Mouse (Mus musculus) liver, postnatal 0 days (tissue): Measurements from ENCODE around the gene Dapk3. TPM values are rescaled to one million over a fixed set of nuclear protein-coding genes. Genes with fewer than 3 reads are reported as not detected.

Experiments used
- ATAC-seq: fragments of 200-750 bp; cut with Nextera tagmentation; 2 replicates; pipeline ENCODE4 v1.8.0; 2017; ENCODE audit warnings: mild to moderate bottlenecking, moderate library complexity
- DNase-seq: peaks from one replicate; pipeline ENCODE4 v3.0.0-alpha.2; 2016
- H3K27ac ChIP-seq: fragments of 300-500 bp; sonication (generic); 2 replicates; pipeline ENCODE4 v1.5.1; 2014; ENCODE audit warnings: antibody characterized with exemption, moderate library complexity, mild to moderate bottlenecking, low read depth
- H3K27me3 ChIP-seq: fragments of 300-500 bp; sonication (generic); 2 replicates; pipeline ENCODE4 v1.6.1; 2014; ENCODE audit warnings: low read length, control low read depth, mixed read lengths; ENCODE audit not compliant: insufficient read depth
- H3K36me3 ChIP-seq: fragments of 300-500 bp; sonication (generic); replicated peaks from 2 replicates; pipeline ENCODE4 v1.6.1; 2014; ENCODE audit warnings: mild to moderate bottlenecking, control low read depth, low read length, moderate library complexity, mixed read lengths; ENCODE audit not compliant: insufficient read depth
- H3K4me1 ChIP-seq: fragments of 300-500 bp; sonication (generic); 2 replicates; pipeline ENCODE4 v1.6.1; 2014; ENCODE audit warnings: antibody characterized with exemption, mild to moderate bottlenecking, control low read depth; ENCODE audit not compliant: insufficient read depth
- H3K4me2 ChIP-seq: fragments of 300-500 bp; sonication (generic); 2 replicates; pipeline ENCODE4 v1.6.1; 2014; ENCODE audit warnings: low read depth, mild to moderate bottlenecking, low read length, moderate library complexity, mixed read lengths
- H3K4me3 ChIP-seq: fragments of 300-500 bp; sonication (generic); 2 replicates; pipeline ENCODE4 v1.5.1; 2014; ENCODE audit warnings: low read depth, low read length
- H3K9ac ChIP-seq: fragments of 300-500 bp; sonication (generic); replicated peaks from 2 replicates; pipeline ENCODE4 v1.6.1; 2014; ENCODE audit warnings: mild to moderate bottlenecking, moderate library complexity
- H3K9me3 ChIP-seq: fragments of 300-500 bp; sonication (generic); 2 replicates; pipeline ENCODE4 v1.6.1; 2016; ENCODE audit warnings: mild to moderate bottlenecking, control low read depth, low read length, mixed read lengths
- CTCF ChIP-seq: sonication (generic); IDR thresholded peaks from 2 replicates; pipeline ENCODE4 v1.5.1; 2016; ENCODE audit warnings: antibody characterized with exemption, low read depth
- EP300 ChIP-seq: IDR thresholded peaks from 2 replicates; pipeline ENCODE4 v1.6.1; 2016; ENCODE audit warnings: antibody characterized with exemption, low read depth, mild to moderate bottlenecking
- WGBS: fragments of 180-500 bp; shearing (Covaris S2); extraction: QIAGEN DNeasy Blood & Tissue Kit; methylation state at CpG from one replicate; pipeline ENCODE4 v1.1.7; 2014; ENCODE audit not compliant: insufficient replicate concordance; 5-methylcytosine and 5-hydroxymethylcytosine counted together
- polyA plus RNA-seq: library from polyadenylated mRNA; unstranded; fragments of >200 nt; fragmentation: Nextera tagmentation; extraction: Ambion mirVana; gene quantifications from 2 replicates; pipeline ENCODE4 v1.2.1, GENCODE M21; 2015

Gene Dapk3
- polyA plus RNA-seq, 1 experiment from 2014 or later, result 15.3 TPM

- no peak for TF ChIP-seq EP300
- no peak for TF ChIP-seq CTCF
- Histone ChIP-seq H3K4me3 (no peak overlapping the region), H3K9ac (no peak overlapping the region), H3K36me3 (peaks cover 34% of the 10 kb centered on the region), H3K27me3 (no peaks in the 10 kb centered on the region), H3K9me3 (no peaks in the 10 kb centered on the region), H3K4me1 (peaks cover 19% of the 10 kb centered on the region), H3K27ac (peak overlapping the region; percentile 11; the same call in 1 of the 2 replicates), H3K4me2 (0 out of 2 replicates have a peak overlapping the region, but pooled peaks have one; percentile 18)
- peak; percentile 50 for ATAC-seq
- 70% methylated on average over 8 of the region's 8 CpGs for WGBS
- peak; percentile 69 for DNase-seq
These were observed 21.0 kb upstream of the Dapk3 start for GRCm38 (mm10) chr10:81161602-81162317.

- Histone ChIP-seq H3K4me2 (0 out of 2 replicates have a peak overlapping the region, but pooled peaks have one; percentile 18), H3K36me3 (peaks cover 28% of the 10 kb centered on the region), H3K9ac (0 out of 2 replicates have a peak overlapping the region, but pooled peaks have one; percentile 21), H3K9me3 (no peaks in the 10 kb centered on the region), H3K4me1 (peaks cover 22% of the 10 kb centered on the region), H3K27me3 (no peaks in the 10 kb centered on the region), H3K4me3 (no peak overlapping the region), H3K27ac (0 out of 2 replicates have a peak overlapping the region, but pooled peaks have one; percentile 11)
- ATAC-seq (peak; percentile 45), DNase-seq (no peak)
- TF ChIP-seq EP300 (no peak), CTCF (no peak)
- WGBS, result 16% methylated on average over 1 of the region's 2 CpGs
These were observed 20.5 kb upstream of the Dapk3 start for GRCm38 (mm10) chr10:81162318-81162652.

- Histone ChIP-seq H3K36me3 (peaks cover 16% of the 10 kb centered on the region; the same call in 1 of the 2 replicates), H3K27ac (no peak overlapping the region), H3K4me3 (no peak overlapping the region), H3K27me3 (no peaks in the 10 kb centered on the region), H3K4me1 (peaks cover 30% of the 10 kb centered on the region), H3K9ac (no peak overlapping the region; the same call in 1 of the 2 replicates), H3K9me3 (no peaks in the 10 kb centered on the region), H3K4me2 (no peak overlapping the region)
- TF ChIP-seq CTCF (no peak), EP300 (no peak)
- 80% methylated on average over 8 of the region's 8 CpGs for WGBS
- DNase-seq (no peak), ATAC-seq (no peak)
These were observed 17.7 kb upstream of the Dapk3 start for GRCm38 (mm10) chr10:81165118-81165517.

GRCm38 (mm10) chr10:81167200-81168086 lies 15.4 kb upstream of the Dapk3 start, which contains the start of gene Pias4:
Pias4 (minus strand) TSS chr10:81167923.
- peaks cover 11% of the 10 kb centered on the region; the same call in 1 of the 2 replicates for H3K36me3 ChIP-seq
- DNase-seq (peak; percentile 100), ATAC-seq (peak; percentile 91)
- H3K27me3 ChIP-seq, result no peaks in the 10 kb centered on the region
- TF ChIP-seq CTCF (no peak), EP300 (no peak)
- peaks cover 20% of the 10 kb centered on the region for H3K4me1 ChIP-seq
- peak within 1 kb of the TSS; percentile 86 for H3K9ac ChIP-seq
- H3K27ac ChIP-seq, result peak within 1 kb of the TSS; percentile 88
- peak within 1 kb of the TSS; percentile 91 for H3K4me2 ChIP-seq
- WGBS, result 2% methylated on average over 59 of the region's 64 CpGs
- H3K4me3 ChIP-seq, result peak within 1 kb of the TSS; percentile 83
- H3K9me3 ChIP-seq, result no peaks in the 10 kb centered on the region

- Histone ChIP-seq H3K4me3 (peak overlapping the region; percentile 83), H3K4me2 (peak overlapping the region; percentile 91), H3K9me3 (no peaks in the 10 kb centered on the region), H3K4me1 (peaks cover 16% of the 10 kb centered on the region), H3K27ac (peak overlapping the region; percentile 88), H3K9ac (peak overlapping the region; percentile 41), H3K27me3 (no peaks in the 10 kb centered on the region), H3K36me3 (peaks cover 11% of the 10 kb centered on the region; the same call in 1 of the 2 replicates)
- peak; percentile 59 for ATAC-seq
- WGBS, result 6% methylated on average over 5 of the region's 5 CpGs
- peak; percentile 61 for DNase-seq
- no peak for TF ChIP-seq EP300
These were observed 14.7 kb upstream of the Dapk3 start for GRCm38 (mm10) chr10:81168087-81168431.
